Comparison of ENCODE assay signal across 9 mouse cellular contexts in the genomic region with DNA sequence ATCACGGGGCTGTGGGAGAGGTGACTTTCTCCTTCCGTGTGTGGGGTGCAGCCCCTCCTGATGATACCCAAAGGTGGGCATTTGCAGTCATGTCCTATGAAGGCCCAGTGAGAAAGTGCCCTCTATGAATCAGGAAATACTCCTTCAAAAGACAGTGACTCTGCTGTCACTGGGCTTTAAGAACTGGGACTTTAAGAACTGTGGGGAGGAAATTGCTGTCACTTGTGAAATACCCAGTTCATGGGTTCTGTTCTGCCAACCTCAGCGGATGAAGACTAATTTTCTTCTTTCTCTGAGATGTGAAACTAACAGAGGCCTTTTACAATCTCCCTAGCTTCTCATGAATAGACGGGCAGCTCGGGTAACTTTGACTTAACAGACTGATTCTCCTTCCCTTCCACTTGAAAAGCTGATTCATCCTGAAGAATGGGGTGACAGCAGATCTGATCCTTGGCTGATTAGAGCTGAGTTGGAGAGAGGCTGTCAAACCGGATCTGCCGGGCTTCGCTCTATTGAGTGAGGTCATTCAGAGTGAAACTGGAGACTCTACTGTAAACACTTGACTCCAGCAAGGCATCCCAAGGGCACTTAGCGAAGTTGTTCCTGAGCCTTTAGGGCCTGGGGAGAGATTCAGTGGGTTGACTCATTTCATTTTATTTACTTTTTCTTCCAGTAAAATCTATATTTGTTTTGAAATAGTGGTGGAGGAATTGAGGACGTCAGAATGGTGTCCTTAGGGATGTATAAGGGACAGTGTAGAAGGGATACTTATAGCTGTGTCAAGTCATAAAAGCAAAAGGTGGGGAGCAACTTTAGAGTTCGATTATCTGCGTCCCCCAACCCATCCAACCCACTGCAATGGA.
DNase-seq lines count a peak whose midpoint lies in the region; ATAC-seq lines count a peak whose summit lies in the region.
"Had no signal": no experiment of that assay in that cellular context is flagged by ENCODE, and none has a peak within 500 bp of the region (broad histone marks: within the 10 kb centered on the region; RNA-seq: fewer than 3 reads in every experiment).

No protein-coding gene starts in this region.

- no peak for DNase-seq in heart, adult 11 months
- DNase-seq in embryonic facial prominence, embryonic 10.5 days (ENCODE audit: low spot score) = peak; percentile 80
- DNase-seq in limb, embryonic 10.5 days (ENCODE audit: low spot score) = peak; percentile 62
- peak; percentile 65 for DNase-seq in retina, embryonic 14.5 days (ENCODE audit: low spot score)
- no peak for DNase-seq in midbrain, embryonic 11.5 days (ENCODE audit: low spot score, missing footprints)
- no peak for DNase-seq in frontal cortex, postnatal 10 days (ENCODE audit: low spot score in 2 of 2)
- DNase-seq in layer of hippocampus, postnatal 25 days (ENCODE audit: extremely low spot score in 1 of 2, low spot score in 1 of 2) = no peak

- H3K4me1 ChIP-seq in heart, embryonic 12.5 days (replicated peaks) = peaks cover 28% of the 10 kb centered on the region
- H3K4me1 ChIP-seq in embryonic facial prominence, embryonic 10.5 days = peaks cover 60% of the 10 kb centered on the region
- peaks cover 51% of the 10 kb centered on the region for H3K4me1 ChIP-seq in limb, embryonic 10.5 days
- peaks cover 6% of the 10 kb centered on the region; the same call in 1 of the 2 replicates for H3K4me1 ChIP-seq in midbrain, embryonic 11.5 days (ENCODE audit: control insufficient read depth, insufficient read depth, low read length)

- no peak overlapping the region; the same call in 1 of the 2 replicates for H3K27ac ChIP-seq in heart, embryonic 12.5 days (ENCODE audit: poor library complexity, severe bottlenecking)
- H3K27ac ChIP-seq in embryonic facial prominence, embryonic 10.5 days (replicated peaks) = peak overlapping the region; percentile 70
- no peak overlapping the region for H3K27ac ChIP-seq in limb, embryonic 10.5 days
- no peak overlapping the region for H3K27ac ChIP-seq in midbrain, embryonic 11.5 days (ENCODE audit: low read depth, low read length)
- H3K27ac ChIP-seq: midbrain, embryonic 12.5 days had no signal

- peak; percentile 46; the same call in 1 of the 2 replicates for ATAC-seq in heart, embryonic 12.5 days (ENCODE audit: insufficient number of reproducible peaks, low FRiP score)
- no peak for ATAC-seq in midbrain, embryonic 11.5 days (ENCODE audit: low FRiP score)

- H3K36me3 ChIP-seq in heart, embryonic 12.5 days = no peaks in the 10 kb centered on the region
- no peaks in the 10 kb centered on the region for H3K36me3 ChIP-seq in embryonic facial prominence, embryonic 10.5 days (replicated peaks)
- no peaks in the 10 kb centered on the region for H3K36me3 ChIP-seq in limb, embryonic 10.5 days
- H3K36me3 ChIP-seq in midbrain, embryonic 11.5 days (ENCODE audit: control insufficient read depth, insufficient read depth, low read length) = no peaks in the 10 kb centered on the region
- H3K36me3 ChIP-seq: midbrain, embryonic 12.5 days had no signal

- H3K4me2 ChIP-seq in heart, embryonic 12.5 days = peak overlapping the region; percentile 18; the same call in 1 of the 2 replicates
- H3K4me2 ChIP-seq in midbrain, embryonic 11.5 days = no peak overlapping the region
- H3K4me2 ChIP-seq: midbrain, embryonic 12.5 days had no signal

- WGBS in heart, embryonic 12.5 days = 27% methylated on average over 12 of the region's 12 CpGs
- WGBS in embryonic facial prominence, embryonic 10.5 days = 26% methylated on average over 12 of the region's 12 CpGs
- 27% methylated on average over 12 of the region's 12 CpGs for WGBS in limb, embryonic 10.5 days
- WGBS in midbrain, embryonic 11.5 days = 47% methylated on average over 12 of the region's 12 CpGs

- no peaks in the 10 kb centered on the region for H3K27me3 ChIP-seq in heart, embryonic 12.5 days (replicated peaks)
- no peaks in the 10 kb centered on the region for H3K27me3 ChIP-seq in embryonic facial prominence, embryonic 10.5 days (replicated peaks; ENCODE audit: low read depth, poor library complexity, severe bottlenecking)
- no peaks in the 10 kb centered on the region for H3K27me3 ChIP-seq in limb, embryonic 10.5 days (ENCODE audit: low read depth, poor library complexity, severe bottlenecking)
- H3K27me3 ChIP-seq in midbrain, embryonic 11.5 days (ENCODE audit: control insufficient read depth, insufficient read depth, low read length) = no peaks in the 10 kb centered on the region; the same call in 1 of the 2 replicates

- no peak overlapping the region for H3K4me3 ChIP-seq in heart, embryonic 12.5 days
- H3K4me3 ChIP-seq in embryonic facial prominence, embryonic 10.5 days = peak overlapping the region; percentile 23; the same call in 1 of the 2 replicates
- H3K4me3 ChIP-seq in limb, embryonic 10.5 days = no peak overlapping the region
- H3K4me3 ChIP-seq in midbrain, embryonic 11.5 days (ENCODE audit: low read depth, low read length) = no peak overlapping the region
- H3K4me3 ChIP-seq: midbrain, embryonic 12.5 days had no signal

- no peaks in the 10 kb centered on the region for H3K9me3 ChIP-seq in heart, embryonic 12.5 days (replicated peaks)
- no peaks in the 10 kb centered on the region; the same call in 1 of the 2 replicates for H3K9me3 ChIP-seq in embryonic facial prominence, embryonic 10.5 days
- no peaks in the 10 kb centered on the region for H3K9me3 ChIP-seq in limb, embryonic 10.5 days (replicated peaks)
- no peaks in the 10 kb centered on the region for H3K9me3 ChIP-seq in midbrain, embryonic 11.5 days (ENCODE audit: control insufficient read depth, low read length)
- H3K9me3 ChIP-seq: midbrain, embryonic 12.5 days had no signal

- H3K9ac ChIP-seq in heart, embryonic 12.5 days = no peak overlapping the region
- H3K9ac ChIP-seq in midbrain, embryonic 11.5 days (ENCODE audit: low read length) = no peak overlapping the region
- H3K9ac ChIP-seq: midbrain, embryonic 12.5 days had no signal

Comparison
In these comparisons a context has a peak if more than half of its experiments do, and no peak if none do; other contexts are left out.
1. DNase-seq: peak in embryonic facial prominence, embryonic 10.5 days (single experiment), limb, embryonic 10.5 days (single experiment) and retina, embryonic 14.5 days (single experiment); none in heart, adult 11 months (single experiment), midbrain, embryonic 11.5 days (single experiment), frontal cortex, postnatal 10 days (0 of 2) and layer of hippocampus, postnatal 25 days (0 of 2).